9 mouse cellular contexts compared by ENCODE assay signal in the genomic region with DNA sequence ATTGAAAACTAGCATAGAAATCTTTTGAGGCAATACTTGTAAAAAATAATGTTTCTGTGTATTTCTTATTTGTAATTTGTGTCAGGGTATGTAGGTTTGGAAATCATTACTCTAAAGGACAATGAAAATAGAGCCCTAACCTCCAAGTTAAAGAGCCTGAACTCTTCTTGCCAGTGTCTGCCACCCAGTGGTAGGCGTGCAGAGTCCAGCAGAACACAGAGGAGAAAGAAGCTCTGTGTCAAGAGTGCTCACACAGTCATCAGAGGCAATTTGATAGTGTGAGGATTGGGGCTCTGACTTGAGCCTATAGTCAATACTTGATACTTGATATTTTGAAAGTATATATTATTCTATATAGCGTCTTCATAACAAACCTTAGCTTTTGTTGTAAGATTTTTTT. TPM values are rescaled to one million over a fixed set of nuclear protein-coding genes. Genes with fewer than 3 reads are reported as not detected.
A peak's percentile ranks its signal among the peaks of the same experiment; 100 is the strongest.
DNase-seq lines count a peak whose midpoint lies in the region; ATAC-seq and TF ChIP-seq lines count a peak whose summit lies in the region.
"Had no signal": no experiment of that assay in that cellular context is flagged by ENCODE, and none has a peak within 500 bp of the region (broad histone marks: within the 10 kb centered on the region; RNA-seq: fewer than 3 reads in every experiment).

No protein-coding gene starts in this region.

- TF ChIP-seq POLR2A in thymus, adult 2 months (IDR thresholded peaks at IDR 0.05; ENCODE audit: control insufficient read depth, extremely low read depth, insufficient read depth, low read length, poor library complexity): no peak

- H3K4me1 ChIP-seq in hindbrain, postnatal 0 days (ENCODE audit: insufficient read depth, low read length): 0 out of 2 replicates have a peak, but pooled peaks cover 3% of the 10 kb centered on the region
- H3K4me1 ChIP-seq in liver, embryonic 12.5 days: peaks cover 61% of the 10 kb centered on the region
- no peaks in the 10 kb centered on the region; the same call in 1 of the 2 replicates for H3K4me1 ChIP-seq in thymus, adult 2 months (replicated peaks; ENCODE audit: control insufficient read depth, insufficient read depth, low read length)

- H3K27ac ChIP-seq in gastrocnemius, adult 2 months: peak overlapping the region; percentile 65
- H3K27ac ChIP-seq in hindbrain, postnatal 0 days: no peak overlapping the region
- H3K27ac ChIP-seq in liver, embryonic 12.5 days: no peak overlapping the region
- no peak overlapping the region for H3K27ac ChIP-seq in thymus, adult 2 months (ENCODE audit: control insufficient read depth, insufficient read depth, low read length)
- H3K27ac ChIP-seq: embryonic facial prominence, embryonic 15.5 days had no signal

- H3K9me3 ChIP-seq in hindbrain, postnatal 0 days (ENCODE audit: low read length): no peaks in the 10 kb centered on the region
- no peaks in the 10 kb centered on the region for H3K9me3 ChIP-seq in liver, embryonic 12.5 days (replicated peaks)
- H3K9me3 ChIP-seq: embryonic facial prominence, embryonic 15.5 days had no signal

- H3K4me3 ChIP-seq in gastrocnemius, adult 2 months: no peak overlapping the region
- no peak overlapping the region for H3K4me3 ChIP-seq in hindbrain, postnatal 0 days (ENCODE audit: low read length)
- H3K4me3 ChIP-seq in liver, embryonic 12.5 days: no peak overlapping the region
- H3K4me3 ChIP-seq in thymus, adult 2 months (ENCODE audit: control insufficient read depth, insufficient read depth, low read length): no peak overlapping the region
- H3K4me3 ChIP-seq: embryonic facial prominence, embryonic 15.5 days had no signal

- TF ChIP-seq CTCF in gastrocnemius, adult 2 months (IDR thresholded peaks at IDR 0.05): peak; percentile 95; the same call in 1 of the 2 replicates
- peak; percentile 80 for TF ChIP-seq CTCF in hindbrain, postnatal 0 days (IDR thresholded peaks at IDR 0.05; ENCODE audit: low read depth)
- TF ChIP-seq CTCF in thymus, adult 2 months (IDR thresholded peaks at IDR 0.05; ENCODE audit: borderline replicate concordance, control insufficient read depth, extremely low read depth, insufficient read depth, low read length, poor library complexity): no peak

- DNase-seq in 3T3-L1 (ENCODE audit: low read depth, low spot score): peak; percentile 74
- DNase-seq in ES-CJ7 (ENCODE audit: low read depth, low spot score): peak; percentile 67
- peak; percentile 66 to 82 for DNase-seq in cerebellum, adult 18-20 months
- peak; percentile 79 for DNase-seq in gastrocnemius, adult 2 months
- peak; percentile 77 for DNase-seq in hindbrain, postnatal 0 days (ENCODE audit: low spot score)
- peak; percentile 49 to 70 for DNase-seq in natural killer cell, adult 2 months (ENCODE audit: low spot score in 2 of 2)
- DNase-seq in thymus, adult 2 months: peak; percentile 68

- no peaks in the 10 kb centered on the region for H3K36me3 ChIP-seq in hindbrain, postnatal 0 days (ENCODE audit: insufficient read depth, low read length)
- peaks cover 38% of the 10 kb centered on the region for H3K36me3 ChIP-seq in liver, embryonic 12.5 days
- no peaks in the 10 kb centered on the region for H3K36me3 ChIP-seq in thymus, adult 2 months (ENCODE audit: control insufficient read depth, insufficient read depth, low read length)
- H3K36me3 ChIP-seq: embryonic facial prominence, embryonic 15.5 days had no signal

- intact Hi-C loops in gastrocnemius, adult 2 months (cut with DNase I): loop anchor here (2.0 to 5.0 kb wide), 2 partner anchors 134 to 153 kb away; no protein-coding TSS in a partner anchor

- no peak overlapping the region for H3K4me2 ChIP-seq in hindbrain, postnatal 0 days (ENCODE audit: low read depth, low read length)
- H3K4me2 ChIP-seq in liver, embryonic 12.5 days: no peak overlapping the region
- H3K4me2 ChIP-seq: embryonic facial prominence, embryonic 15.5 days had no signal

- 43% methylated on average over 2 of the region's 2 CpGs for WGBS in hindbrain, postnatal 0 days
- 49% methylated on average over 2 of the region's 2 CpGs for whole genome bisulfite sequencing in liver, embryonic 12.5 days (ENCODE audit: insufficient replicate concordance)
- WGBS in thymus, adult 2 months: 59% methylated on average over 2 of the region's 2 CpGs

- ATAC-seq in hindbrain, postnatal 0 days: peak; percentile 80; the same call in 1 of the 2 replicates
- peak; percentile 36; the same call in 1 of the 2 replicates for ATAC-seq in liver, embryonic 12.5 days

- H3K27me3 ChIP-seq in hindbrain, postnatal 0 days (ENCODE audit: insufficient read depth, low read length): no peaks in the 10 kb centered on the region
- no peaks in the 10 kb centered on the region for H3K27me3 ChIP-seq in liver, embryonic 12.5 days (replicated peaks)
- H3K27me3 ChIP-seq in thymus, adult 2 months (ENCODE audit: control insufficient read depth, insufficient read depth, low read length): no peaks in the 10 kb centered on the region
- H3K27me3 ChIP-seq: embryonic facial prominence, embryonic 15.5 days had no signal

- H3K9ac ChIP-seq in hindbrain, postnatal 0 days (replicated peaks; ENCODE audit: low read length): no peak overlapping the region
- no peak overlapping the region for H3K9ac ChIP-seq in liver, embryonic 12.5 days
- H3K9ac ChIP-seq: embryonic facial prominence, embryonic 15.5 days had no signal

RNA-seq across cellular contexts. Expression of a gene that starts 20.3 kb away (rescaled TPM):
- 10 to 100 TPM; 87.9 to 93.4 TPM for total RNA-seq in gastrocnemius, adult 2 months (2021)
- total RNA-seq in hindbrain, postnatal 0 days (2014; rRNA removed): 132 and 141 TPM in 2 replicates
- polyA plus RNA-seq in hindbrain, postnatal 0 days (2015; fragmentation: Nextera tagmentation; extraction: Ambion mirVana): 22.4 and 25.2 TPM in 2 replicates
- 71.1 and 73.2 TPM in 2 replicates for polyA plus RNA-seq in liver, embryonic 12.5 days (2016; fragmentation: Nextera tagmentation; extraction: Ambion mirVana)
- polyA plus RNA-seq in thymus, adult 2 months (2012; rRNA removed): 65.0 and 65.2 TPM in 2 replicates
